Mouse (Mus musculus) intestine, postnatal 0 days (tissue): Measurements from ENCODE around the gene Cmya5. TPM values are rescaled to one million over a fixed set of nuclear protein-coding genes. Genes with fewer than 3 reads are reported as not detected.

Source experiments
- ATAC-seq: fragments of 200-750 bp; cut with Nextera tagmentation; 2 replicates; pipeline ENCODE4 v1.8.0; 2017; ENCODE audit warnings: mild to moderate bottlenecking, moderate TSS enrichment, moderate library complexity
- H3K27ac ChIP-seq: fragments of 300-500 bp; sonication (generic); 2 replicates; pipeline ENCODE4 v1.5.1; 2014; ENCODE audit warnings: mild to moderate bottlenecking, low read depth, low read length, moderate library complexity
- H3K27me3 ChIP-seq: fragments of 300-500 bp; sonication (generic); replicated peaks from 2 replicates; pipeline ENCODE4 v1.6.1; 2014; ENCODE audit warnings: low read length, mixed read lengths; ENCODE audit not compliant: control insufficient read depth, insufficient read depth
- H3K36me3 ChIP-seq: fragments of 300-500 bp; sonication (generic); 2 replicates; pipeline ENCODE4 v1.6.1; 2014; ENCODE audit warnings: mild to moderate bottlenecking, moderate library complexity; ENCODE audit not compliant: control insufficient read depth, insufficient read depth
- H3K4me1 ChIP-seq: fragments of 300-500 bp; sonication (generic); replicated peaks from 2 replicates; pipeline ENCODE4 v1.6.1; 2014; ENCODE audit warnings: antibody characterized with exemption, low read length, mixed read lengths; ENCODE audit not compliant: control insufficient read depth, insufficient read depth
- H3K4me2 ChIP-seq: fragments of 300-500 bp; sonication (generic); replicated peaks from 2 replicates; pipeline ENCODE4 v1.6.1; 2014; ENCODE audit warnings: low read depth, mild to moderate bottlenecking, moderate library complexity
- H3K4me3 ChIP-seq: fragments of 300-500 bp; sonication (generic); 2 replicates; pipeline ENCODE4 v1.5.1; 2014; ENCODE audit warnings: low read depth, low read length
- H3K9ac ChIP-seq: fragments of 300-500 bp; sonication (generic); 2 replicates; pipeline ENCODE4 v1.6.1; 2014; ENCODE audit warnings: mild to moderate bottlenecking, low read depth, low read length
- H3K9me3 ChIP-seq: fragments of 300-500 bp; sonication (generic); 2 replicates; pipeline ENCODE4 v1.6.1; 2016; ENCODE audit warnings: mixed run types; ENCODE audit not compliant: control insufficient read depth
- CTCF ChIP-seq: sonication (generic); IDR thresholded peaks from 2 replicates; pipeline ENCODE4 v1.5.1; 2016; ENCODE audit warnings: low read depth, mild to moderate bottlenecking, control low read depth, antibody characterized with exemption, moderate library complexity
- WGBS: fragments of 180-500 bp; shearing (Covaris S2); extraction: QIAGEN DNeasy Blood & Tissue Kit; methylation state at CpG from one replicate; pipeline ENCODE4 v1.1.7; 2014; 5-methylcytosine and 5-hydroxymethylcytosine counted together
- polyA plus RNA-seq: library from polyadenylated mRNA; unstranded; fragments of >200 nt; fragmentation: Nextera tagmentation; extraction: Ambion mirVana; gene quantifications from 2 replicates; pipeline ENCODE4 v1.2.1, GENCODE M21; 2015

Gene Cmya5
- polyA plus RNA-seq, 1 experiment from 2014 or later = 0.04 TPM

DNA sequence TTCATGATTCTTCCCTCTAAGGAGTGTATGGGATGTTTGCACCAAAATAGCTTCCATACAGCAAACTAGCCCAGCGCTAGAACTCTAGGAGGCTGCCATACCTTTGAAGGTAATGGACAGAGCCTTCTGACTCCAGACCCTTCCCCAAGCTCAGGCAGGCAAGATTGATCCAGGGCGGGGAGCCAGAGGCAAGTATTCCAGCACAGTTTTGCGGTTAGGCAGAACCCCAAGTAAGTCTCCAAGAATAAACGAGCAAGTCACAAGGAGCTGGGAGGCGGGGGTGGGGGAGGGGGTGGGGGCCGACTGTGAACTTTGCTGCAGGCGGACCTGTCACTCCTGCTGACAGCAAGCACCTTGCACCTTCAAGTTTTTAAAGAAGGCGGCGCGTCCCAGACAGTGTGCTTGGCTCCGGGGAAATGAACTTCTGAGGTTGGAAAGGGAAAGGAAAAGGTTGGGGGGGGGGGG lies 673 bp downstream of the Cmya5 start:
- Histone ChIP-seq H3K4me3 (peak overlapping the region; percentile 47), H3K9me3 (no peaks in the 10 kb centered on the region), H3K27me3 (no peaks in the 10 kb centered on the region), H3K4me2 (peak overlapping the region; percentile 79), H3K36me3 (peaks cover under 1% of the 10 kb centered on the region; the same call in 1 of the 2 replicates), H3K9ac (peak overlapping the region; percentile 45), H3K4me1 (no peaks in the 10 kb centered on the region), H3K27ac (no peak overlapping the region)
- peak; percentile 77 for ATAC-seq
- WGBS = 10% methylated on average over 10 of the region's 11 CpGs
- no peak for TF ChIP-seq CTCF

DNA sequence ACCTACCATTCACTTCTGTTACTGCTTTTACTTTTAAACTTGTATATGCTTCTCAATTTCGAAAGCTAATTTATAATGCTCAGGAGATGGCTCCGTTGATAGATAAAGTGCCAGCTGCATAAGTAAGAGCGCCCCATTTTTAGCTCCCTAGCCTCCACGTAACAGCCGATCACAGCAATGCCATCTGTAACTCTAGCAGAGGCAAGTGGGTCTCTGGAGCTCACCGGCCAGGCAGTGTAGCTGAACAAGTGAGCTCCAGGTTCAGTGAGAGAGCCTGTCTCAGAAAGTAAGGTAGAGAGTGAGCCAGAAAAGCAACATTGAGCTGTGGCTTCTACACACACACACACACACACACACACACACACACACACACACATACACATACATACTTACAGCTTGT lies 3.3 kb downstream of the Cmya5 start:
- no peak for TF ChIP-seq CTCF
- no peaks in the 10 kb centered on the region for H3K36me3 ChIP-seq
- ATAC-seq = no peak
- H3K27ac ChIP-seq = no peak overlapping the region
- H3K27me3 ChIP-seq = no peaks in the 10 kb centered on the region
- H3K4me3 ChIP-seq = no peak overlapping the region
- H3K9me3 ChIP-seq = no peaks in the 10 kb centered on the region
- 93% methylated on average over 6 of the region's 6 CpGs for WGBS
- no peaks in the 10 kb centered on the region for H3K4me1 ChIP-seq
- H3K4me2 ChIP-seq = no peak overlapping the region
- no peak overlapping the region for H3K9ac ChIP-seq

DNA sequence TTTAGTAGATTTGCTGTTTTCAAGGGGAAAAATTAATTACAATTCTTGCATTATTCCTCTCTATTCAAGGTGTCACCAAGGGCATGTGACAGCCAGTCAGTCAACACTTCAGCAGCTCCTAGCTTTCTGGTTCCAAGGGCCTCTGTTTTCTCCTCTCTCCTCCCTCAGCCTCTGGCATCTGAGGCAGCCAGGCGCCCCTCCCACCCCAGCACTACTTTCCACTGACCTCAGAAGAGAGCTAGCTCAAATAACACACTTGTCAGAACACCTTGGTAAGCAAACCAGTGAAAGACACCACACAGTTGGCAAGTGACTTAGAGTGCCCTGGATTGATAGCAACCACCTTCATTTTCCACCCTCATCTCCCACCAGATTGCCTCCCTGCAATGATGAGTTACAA lies 6.5 kb downstream of the Cmya5 start:
- H3K9ac ChIP-seq = no peak overlapping the region
- no peak overlapping the region for H3K27ac ChIP-seq
- 56% methylated on average over 1 of the region's 1 CpGs for WGBS
- no peak overlapping the region for H3K4me2 ChIP-seq
- H3K4me1 ChIP-seq = no peaks in the 10 kb centered on the region
- ATAC-seq = no peak
- no peaks in the 10 kb centered on the region for H3K36me3 ChIP-seq
- H3K9me3 ChIP-seq = no peaks in the 10 kb centered on the region
- no peaks in the 10 kb centered on the region for H3K27me3 ChIP-seq
- no peak overlapping the region for H3K4me3 ChIP-seq
- TF ChIP-seq CTCF = no peak

DNA sequence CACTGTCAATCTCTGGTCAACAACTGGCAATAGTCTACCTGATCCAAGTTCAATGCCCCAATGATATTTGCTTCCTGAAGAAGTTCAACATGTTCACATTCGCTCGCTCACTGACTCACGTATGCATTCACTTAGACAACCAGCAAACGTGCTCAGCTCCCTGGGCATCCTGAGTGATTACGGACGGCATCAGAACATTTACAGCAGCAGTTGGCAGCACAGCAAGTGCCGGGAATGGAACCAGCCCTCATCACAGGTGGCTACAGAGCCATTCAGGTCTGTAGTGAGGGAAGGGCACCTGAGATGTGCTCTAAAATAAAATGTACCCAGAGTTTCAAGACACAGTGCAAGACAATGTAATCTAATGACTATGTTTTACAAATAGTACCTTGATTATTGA lies 7.4 kb downstream of the Cmya5 start:
- whole genome bisulfite sequencing = 93% methylated on average over 7 of the region's 7 CpGs
- no peak for TF ChIP-seq CTCF
- Histone ChIP-seq H3K9me3 (no peaks in the 10 kb centered on the region), H3K4me2 (no peak overlapping the region), H3K36me3 (no peaks in the 10 kb centered on the region), H3K27ac (no peak overlapping the region), H3K27me3 (no peaks in the 10 kb centered on the region), H3K4me3 (no peak overlapping the region), H3K9ac (no peak overlapping the region), H3K4me1 (no peaks in the 10 kb centered on the region)
- ATAC-seq = no peak

DNA sequence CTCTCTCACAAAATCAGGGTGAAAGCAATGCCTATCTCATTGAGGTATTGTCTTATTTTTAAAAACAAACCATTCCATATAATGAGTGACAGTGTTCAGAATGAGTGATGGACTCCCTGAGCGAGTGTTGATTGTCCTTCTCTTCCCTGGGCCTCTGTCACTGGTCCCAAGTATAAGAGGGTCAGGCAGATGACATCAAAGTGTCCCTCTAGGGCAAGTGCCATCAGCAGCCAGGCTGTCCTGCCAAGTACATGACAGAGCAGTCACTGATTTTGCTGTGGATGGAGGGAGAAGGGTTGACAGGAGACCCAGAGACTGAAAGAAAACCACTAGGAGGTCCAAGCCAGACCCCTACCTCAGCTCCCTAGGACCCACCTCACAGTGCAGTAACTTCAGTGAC lies 8.3 kb downstream of the Cmya5 start:
- H3K4me2 ChIP-seq = no peak overlapping the region
- no peak for ATAC-seq
- no peak overlapping the region for H3K27ac ChIP-seq
- H3K27me3 ChIP-seq = no peaks in the 10 kb centered on the region
- no peak overlapping the region for H3K4me3 ChIP-seq
- no peaks in the 10 kb centered on the region for H3K4me1 ChIP-seq
- H3K36me3 ChIP-seq = no peaks in the 10 kb centered on the region
- TF ChIP-seq CTCF = no peak
- whole genome bisulfite sequencing = 94% methylated on average over 1 of the region's 1 CpGs
- no peak overlapping the region for H3K9ac ChIP-seq
- H3K9me3 ChIP-seq = no peaks in the 10 kb centered on the region

DNA sequence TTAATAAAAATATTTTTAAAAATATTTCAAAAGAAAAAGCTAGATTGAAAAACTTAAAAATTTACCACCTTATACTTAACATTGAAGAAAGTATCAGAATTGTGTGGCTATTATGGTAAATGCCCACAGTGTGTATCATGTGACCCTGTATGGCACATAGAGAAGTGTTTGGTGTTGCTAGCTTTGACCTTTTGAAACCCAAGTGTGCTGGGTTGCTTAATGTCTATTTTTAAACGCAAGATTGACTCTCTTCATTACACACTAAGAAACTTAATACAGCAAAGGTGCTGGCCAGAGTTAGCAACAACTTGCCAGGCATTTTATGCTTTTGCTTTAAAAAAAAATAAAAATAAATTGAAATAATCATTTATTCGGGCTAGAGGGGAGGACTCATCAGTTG lies 9.0 kb downstream of the Cmya5 start:
- no peaks in the 10 kb centered on the region for H3K9me3 ChIP-seq
- H3K36me3 ChIP-seq = no peaks in the 10 kb centered on the region
- H3K27ac ChIP-seq = no peak overlapping the region
- no peaks in the 10 kb centered on the region for H3K27me3 ChIP-seq
- ATAC-seq = no peak
- no peak overlapping the region for H3K4me3 ChIP-seq
- no peak overlapping the region for H3K4me2 ChIP-seq
- no peak overlapping the region for H3K9ac ChIP-seq
- WGBS = 77% methylated on average over 2 of the region's 2 CpGs
- no peak for TF ChIP-seq CTCF
- no peaks in the 10 kb centered on the region for H3K4me1 ChIP-seq

DNA sequence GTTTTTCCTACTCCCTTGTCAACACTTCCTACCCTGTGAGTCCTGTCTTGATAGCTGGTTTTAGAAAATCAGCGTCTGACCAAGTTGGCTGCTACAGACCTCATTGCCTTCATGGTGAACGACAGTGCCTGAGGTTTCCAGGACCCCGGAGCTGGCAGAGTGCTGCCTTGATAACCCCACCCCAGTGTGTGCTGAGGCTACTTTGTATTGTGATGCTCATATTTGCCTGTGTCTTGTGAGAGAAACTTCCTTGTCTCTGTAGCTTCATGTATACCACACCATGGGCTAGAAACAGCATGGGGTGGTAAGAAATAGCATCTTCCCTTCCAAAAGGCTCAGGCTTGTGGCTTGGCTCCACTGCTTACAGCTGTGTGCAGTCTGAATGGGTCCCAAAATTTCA lies 13.8 kb downstream of the Cmya5 start:
- ATAC-seq = no peak
- Histone ChIP-seq H3K4me3 (no peak overlapping the region), H3K27me3 (no peaks in the 10 kb centered on the region), H3K9me3 (no peaks in the 10 kb centered on the region), H3K27ac (no peak overlapping the region), H3K36me3 (no peaks in the 10 kb centered on the region), H3K9ac (no peak overlapping the region), H3K4me1 (no peaks in the 10 kb centered on the region), H3K4me2 (no peak overlapping the region)
- TF ChIP-seq CTCF = no peak
- 91% methylated on average over 3 of the region's 3 CpGs for WGBS
